Mouse (Mus musculus) cortical plate, adult 2 months (tissue): ENCODE data around the gene Cacna1g.

Experiments
- CTCF ChIP-seq: fragments of 200-500 bp; IDR thresholded peaks from 2 replicates; pipeline ENCODE4 v1.5.1; 2011; ENCODE audit warnings: mild to moderate bottlenecking, control low read depth, low read length; ENCODE audit not compliant: insufficient read depth; ENCODE audit errors: extremely low read depth
- POLR2A ChIP-seq: fragments of 200-500 bp; IDR thresholded peaks from 2 replicates; pipeline ENCODE4 v1.6.1; 2011; ENCODE audit warnings: mild to moderate bottlenecking, low read length, control low read depth; ENCODE audit not compliant: insufficient read depth; ENCODE audit errors: extremely low read depth

GRCm38 (mm10) chr11:94424380-94424779 lies 49.6 kb downstream of the Cacna1g start:
- TF ChIP-seq CTCF (no peak), POLR2A (no peak)
